Mouse (Mus musculus) CH12.LX (cell line): ENCODE measurements at regions not wholly inside any gene's neighbourhood (a gene's known extent, or its start where the extent isn't known, plus 50 kb on each side); places are given as distances from the start of the nearest gene placed in this dataset.

Source experiments
- CTCF ChIP-seq, 2 experiments: IDR thresholded peaks in 1 of 2; conservative IDR thresholded peaks in 1 of 2; 2 replicates each; pipeline ENCODE4 v1.5.1; 2011 to 2012; ENCODE audit warnings: low read depth in 2 of 2, low read length in 2 of 2, improper control_type of control experiment in 1 of 2, inconsistent platforms in 1 of 2, mild to moderate bottlenecking in 1 of 2, moderate library complexity in 1 of 2
- HCFC1 ChIP-seq: IDR thresholded peaks from 2 replicates; pipeline ENCODE4 v1.6.1; 2012; ENCODE audit warnings: low read depth, mild to moderate bottlenecking, inconsistent platforms, low read length, improper control_type of control experiment
- MAFK ChIP-seq: IDR thresholded peaks from 2 replicates; pipeline ENCODE4 v1.6.1; 2011; ENCODE audit warnings: low read length, improper control_type of control experiment; ENCODE audit not compliant: insufficient replicate concordance
- POLR2A ChIP-seq: IDR thresholded peaks from 2 replicates; pipeline ENCODE4 v1.6.1; 2011; ENCODE audit warnings: low read depth, mild to moderate bottlenecking, improper control_type of control experiment, low read length
- TBP ChIP-seq: conservative IDR thresholded peaks from 2 replicates; pipeline ENCODE4 v1.6.1; 2011; ENCODE audit warnings: low read depth, low read length, improper control_type of control experiment

DNA sequence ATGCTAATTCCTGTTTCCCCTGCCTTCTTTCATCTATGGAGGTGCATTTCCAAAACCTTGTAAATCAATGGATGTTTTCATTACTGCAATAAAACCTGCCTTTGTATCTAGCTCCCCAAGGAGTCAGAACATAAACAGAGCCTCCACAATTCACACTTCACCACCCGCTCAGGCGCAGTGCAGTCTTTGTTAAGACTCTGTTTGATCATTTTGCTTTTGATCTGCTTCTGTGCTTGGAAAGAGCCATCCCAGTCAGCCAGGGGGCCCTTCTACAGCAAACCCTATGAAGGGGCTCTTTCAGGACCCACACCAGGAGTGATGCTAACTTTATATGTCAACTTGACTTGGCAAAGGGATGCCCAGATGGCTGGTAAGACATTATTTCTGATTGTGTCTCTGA lies 86.7 kb upstream of the Ptprm start:
- TF ChIP-seq POLR2A (no peak), HCFC1 (no peak), CTCF (conservative IDR thresholded peaks at IDR 0.05 in 1 of 2, IDR thresholded peaks at IDR 0.05 in 1 of 2; ENCODE audit: low read depth in 2 of 2, low read length in 2 of 2) (no peak), TBP (no peak), MAFK (no peak)
